Mouse (Mus musculus) forebrain, embryonic 15.5 days (tissue): ENCODE data around the gene Tfdp1. TPM values are rescaled to one million over a fixed set of nuclear protein-coding genes. Genes with fewer than 3 reads are reported as not detected.

Experiments
- ATAC-seq: fragments of 200-750 bp; cut with Nextera tagmentation; replicated peaks from 2 replicates; pipeline ENCODE4 v1.8.0; 2017; ENCODE audit warnings: mild to moderate bottlenecking, moderate TSS enrichment, moderate library complexity
- H3K27ac ChIP-seq: fragments of 300-500 bp; sonication (generic); replicated peaks from 2 replicates; pipeline ENCODE4 v1.5.1; 2015; ENCODE audit warnings: mild to moderate bottlenecking, inconsistent platforms
- H3K27me3 ChIP-seq: fragments of 300-500 bp; sonication (generic); 2 replicates; pipeline ENCODE4 v1.6.1; 2015; ENCODE audit warnings: inconsistent platforms
- H3K36me3 ChIP-seq: fragments of 300-500 bp; sonication (generic); 2 replicates; pipeline ENCODE4 v1.6.1; 2015; ENCODE audit warnings: mild to moderate bottlenecking, inconsistent platforms
- H3K4me1 ChIP-seq: fragments of 300-500 bp; sonication (generic); 2 replicates; pipeline ENCODE4 v1.6.1; 2015; ENCODE audit warnings: inconsistent platforms
- H3K4me2 ChIP-seq: fragments of 300-500 bp; sonication (generic); replicated peaks from 2 replicates; pipeline ENCODE4 v1.6.1; 2015; ENCODE audit warnings: mild to moderate bottlenecking, inconsistent platforms
- H3K4me3 ChIP-seq: fragments of 300-500 bp; sonication (generic); 2 replicates; pipeline ENCODE4 v1.5.1; 2015; ENCODE audit warnings: mild to moderate bottlenecking, inconsistent platforms
- H3K9ac ChIP-seq: fragments of 300-500 bp; sonication (generic); replicated peaks from 2 replicates; pipeline ENCODE4 v1.6.1; 2015; ENCODE audit warnings: mild to moderate bottlenecking, inconsistent platforms
- H3K9me3 ChIP-seq: fragments of 300-500 bp; sonication (generic); 2 replicates; pipeline ENCODE4 v1.6.1; 2016; ENCODE audit warnings: inconsistent platforms
- WGBS: fragments of 180-500 bp; shearing (Covaris S2); methylation state at CpG from one replicate; pipeline ENCODE4 v1.1.7; 2015; ENCODE audit warnings: mixed read lengths; 5-methylcytosine and 5-hydroxymethylcytosine counted together
- polyA plus RNA-seq: library from polyadenylated mRNA; unstranded; fragments of >200 nt; fragmentation: Nextera tagmentation; extraction: Ambion mirVana; gene quantifications from 2 replicates; pipeline ENCODE4 v1.2.1, GENCODE M21; 2015

Gene Tfdp1
- polyA plus RNA-seq, 1 experiment from 2014 or later = 146 TPM

GRCm38 (mm10) chr8:13396725-13397124 lies 58.2 kb downstream of the Tfdp1 start, which contains the start of gene Atp4b:
Atp4b (minus strand) TSS chr8:13396825.
- Histone ChIP-seq H3K4me3 (no peak within 1 kb of the TSS), H3K36me3 (no peaks in the 10 kb centered on the region), H3K4me2 (no peak within 1 kb of the TSS), H3K27me3 (no peaks in the 10 kb centered on the region), H3K9ac (no peak within 1 kb of the TSS), H3K9me3 (no peaks in the 10 kb centered on the region), H3K4me1 (no peaks in the 10 kb centered on the region), H3K27ac (no peak within 1 kb of the TSS)
- no peak for ATAC-seq
- 83% methylated on average over 5 of the region's 5 CpGs for WGBS

DNA sequence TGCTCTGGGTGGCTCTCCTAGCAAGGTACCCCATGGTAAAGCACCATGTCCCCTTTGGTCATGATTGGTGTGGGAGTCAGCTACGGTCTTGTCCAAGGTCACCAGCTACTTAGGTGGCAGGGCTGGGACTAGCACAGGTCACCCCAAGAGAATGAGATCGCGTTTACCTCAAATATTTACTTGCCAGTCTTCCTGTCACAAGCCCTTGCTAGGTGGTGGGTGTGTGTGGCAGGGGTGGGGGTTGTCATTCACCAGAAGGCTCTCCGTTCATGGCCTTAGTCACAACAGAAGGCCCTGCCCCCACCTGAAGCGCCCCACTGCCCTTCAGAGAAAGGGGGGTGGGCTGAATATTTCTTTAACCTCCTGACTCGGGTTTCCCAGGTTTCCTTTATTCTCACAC lies 65.0 kb downstream of the Tfdp1 start:
- Histone ChIP-seq H3K27ac (no peak overlapping the region), H3K4me2 (no peak overlapping the region), H3K4me3 (no peak overlapping the region), H3K36me3 (no peaks in the 10 kb centered on the region), H3K4me1 (no peaks in the 10 kb centered on the region), H3K9me3 (no peaks in the 10 kb centered on the region), H3K9ac (no peak overlapping the region), H3K27me3 (no peaks in the 10 kb centered on the region)
- WGBS = 73% methylated on average over 6 of the region's 6 CpGs
- no peak for ATAC-seq

- ATAC-seq = no peak
- Histone ChIP-seq H3K9ac (no peak within 1 kb of the TSS), H3K36me3 (no peaks in the 10 kb centered on the region), H3K27me3 (no peaks in the 10 kb centered on the region), H3K4me2 (no peak within 1 kb of the TSS), H3K4me3 (no peak within 1 kb of the TSS), H3K4me1 (no peaks in the 10 kb centered on the region), H3K27ac (no peak within 1 kb of the TSS), H3K9me3 (no peaks in the 10 kb centered on the region)
- 82% methylated on average over 5 of the region's 5 CpGs for WGBS
Measured at GRCm38 (mm10) chr8:13404666-13405131, 66.1 kb downstream of the Tfdp1 start, which contains the start of gene Grk1. Grk1 (plus strand) TSS chr8:13405081.

- H3K36me3 ChIP-seq = no peaks in the 10 kb centered on the region
- H3K27me3 ChIP-seq = no peaks in the 10 kb centered on the region
- no peaks in the 10 kb centered on the region for H3K4me1 ChIP-seq
- H3K9ac ChIP-seq = no peak overlapping the region
- no peak for ATAC-seq
- WGBS = 40% methylated on average over 5 of the region's 5 CpGs
- no peak overlapping the region for H3K4me2 ChIP-seq
- H3K27ac ChIP-seq = no peak overlapping the region
- H3K9me3 ChIP-seq = no peaks in the 10 kb centered on the region
- no peak overlapping the region for H3K4me3 ChIP-seq
Measured at GRCm38 (mm10) chr8:13406011-13406410, 67.5 kb downstream of the Tfdp1 start.

DNA sequence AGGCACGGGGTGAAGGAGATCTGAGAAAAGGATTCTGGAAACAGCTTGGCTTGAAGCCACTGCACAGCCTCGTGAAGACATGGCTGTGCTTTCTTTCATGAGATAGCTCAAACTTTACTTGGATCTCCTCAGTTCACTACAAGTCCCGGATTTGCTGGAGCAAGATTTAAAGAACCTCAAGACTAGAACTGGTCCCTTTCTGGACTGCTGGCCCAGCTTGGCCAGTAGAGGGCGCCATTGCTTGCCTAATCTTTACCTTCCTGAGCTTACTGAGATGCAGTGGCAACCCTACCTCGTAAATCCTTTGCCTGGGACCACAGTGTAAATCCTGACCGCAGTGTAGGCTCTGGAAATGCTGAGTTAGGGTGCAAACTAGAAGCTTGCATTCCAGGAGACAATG lies 73.0 kb downstream of the Tfdp1 start:
- Histone ChIP-seq H3K36me3 (no peaks in the 10 kb centered on the region), H3K4me2 (no peak overlapping the region), H3K4me3 (no peak overlapping the region), H3K4me1 (no peaks in the 10 kb centered on the region), H3K9ac (no peak overlapping the region), H3K27ac (no peak overlapping the region), H3K27me3 (no peaks in the 10 kb centered on the region), H3K9me3 (no peaks in the 10 kb centered on the region)
- WGBS = 27% methylated on average over 6 of the region's 6 CpGs
- no peak for ATAC-seq

- H3K9ac ChIP-seq = no peak overlapping the region
- no peaks in the 10 kb centered on the region for H3K36me3 ChIP-seq
- H3K27me3 ChIP-seq = no peaks in the 10 kb centered on the region
- H3K9me3 ChIP-seq = no peaks in the 10 kb centered on the region
- no peak overlapping the region for H3K27ac ChIP-seq
- WGBS = 62% methylated on average over 13 of the region's 13 CpGs
- no peaks in the 10 kb centered on the region for H3K4me1 ChIP-seq
- no peak overlapping the region for H3K4me2 ChIP-seq
- no peak for ATAC-seq
- H3K4me3 ChIP-seq = no peak overlapping the region
Measured at GRCm38 (mm10) chr8:13412891-13413558, 74.5 kb downstream of the Tfdp1 start.

DNA sequence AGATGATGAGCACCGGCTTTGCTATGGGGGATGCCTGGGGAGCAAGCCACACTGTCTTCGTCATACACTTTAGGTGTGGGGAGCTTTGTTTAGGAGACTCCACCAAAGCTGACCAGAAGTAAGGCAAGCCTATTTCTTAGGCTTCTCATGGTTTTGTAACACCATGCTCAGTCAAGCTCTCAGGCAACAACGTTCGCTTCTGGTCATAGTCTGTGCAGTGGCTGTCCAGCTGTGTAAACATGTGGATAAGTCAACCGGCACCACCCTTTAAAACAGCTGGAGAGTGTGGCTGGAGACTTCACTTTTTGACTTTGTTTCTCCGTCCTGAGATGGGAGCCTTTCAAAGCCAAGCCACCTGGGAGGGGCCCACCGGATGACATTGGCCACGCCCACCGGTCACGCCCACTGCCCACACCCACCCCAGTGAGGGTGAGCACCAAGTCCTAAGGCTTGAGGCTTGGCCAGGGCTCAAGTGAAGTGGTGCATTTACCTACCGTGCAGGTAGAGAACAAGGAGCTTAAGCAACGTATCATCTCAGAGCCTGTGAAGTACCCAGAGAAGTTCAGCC lies 75.4 kb downstream of the Tfdp1 start:
- no peak overlapping the region for H3K4me3 ChIP-seq
- no peak for ATAC-seq
- no peaks in the 10 kb centered on the region for H3K4me1 ChIP-seq
- no peak overlapping the region for H3K4me2 ChIP-seq
- H3K9ac ChIP-seq = no peak overlapping the region
- H3K27ac ChIP-seq = no peak overlapping the region
- H3K9me3 ChIP-seq = no peaks in the 10 kb centered on the region
- no peaks in the 10 kb centered on the region for H3K27me3 ChIP-seq
- H3K36me3 ChIP-seq = no peaks in the 10 kb centered on the region
- 60% methylated on average over 12 of the region's 12 CpGs for whole genome bisulfite sequencing

DNA sequence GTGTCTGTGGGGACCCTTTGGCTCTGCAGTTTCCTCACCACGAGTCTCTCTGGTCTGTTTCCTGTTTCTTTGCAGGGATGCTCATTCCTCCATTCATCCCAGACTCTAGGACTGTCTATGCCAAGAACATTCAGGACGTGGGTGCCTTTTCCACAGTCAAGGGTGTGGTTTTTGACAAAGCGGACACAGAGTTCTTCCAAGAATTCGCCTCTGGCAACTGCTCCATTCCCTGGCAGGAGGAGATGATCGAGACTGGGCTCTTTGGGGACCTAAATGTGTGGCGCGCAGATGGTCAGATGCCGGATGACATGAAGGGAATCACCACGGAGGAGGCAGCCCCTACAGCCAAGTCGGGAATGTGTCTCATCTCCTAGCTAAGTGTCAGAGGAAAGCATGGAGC lies 77.3 kb downstream of the Tfdp1 start:
- no peaks in the 10 kb centered on the region for H3K4me1 ChIP-seq
- WGBS = 78% methylated on average over 10 of the region's 10 CpGs
- H3K4me2 ChIP-seq = no peak overlapping the region
- no peak overlapping the region for H3K4me3 ChIP-seq
- no peaks in the 10 kb centered on the region for H3K27me3 ChIP-seq
- no peak for ATAC-seq
- H3K27ac ChIP-seq = no peak overlapping the region
- H3K36me3 ChIP-seq = no peaks in the 10 kb centered on the region
- H3K9me3 ChIP-seq = no peaks in the 10 kb centered on the region
- no peak overlapping the region for H3K9ac ChIP-seq

DNA sequence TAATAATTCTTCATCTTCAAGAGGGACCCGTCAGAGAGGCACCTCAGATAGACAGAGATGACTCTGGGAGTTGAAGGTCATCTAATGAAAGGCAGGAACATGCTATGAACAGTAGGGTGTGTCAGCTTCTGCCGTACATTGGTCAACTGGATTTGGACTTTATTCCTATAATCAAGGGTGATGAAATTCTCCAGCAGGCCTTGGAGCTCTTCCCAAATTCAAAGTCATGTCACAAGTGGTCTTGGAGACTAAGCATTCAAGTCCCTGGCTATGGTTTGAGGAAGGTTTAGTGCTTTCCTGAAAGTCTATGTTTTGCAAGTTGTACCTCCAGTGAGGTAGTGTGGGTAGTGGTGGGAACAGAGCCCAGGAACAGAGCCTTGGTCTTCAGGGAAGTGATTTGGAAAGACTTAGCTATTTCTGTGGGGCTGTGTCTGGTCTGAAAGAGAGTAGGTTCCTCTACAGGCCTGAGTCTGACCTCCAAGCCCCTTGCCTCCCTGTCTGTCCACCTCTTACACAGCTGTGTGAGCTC lies 80.6 kb downstream of the Tfdp1 start:
- Histone ChIP-seq H3K9me3 (no peaks in the 10 kb centered on the region), H3K27ac (no peak overlapping the region), H3K36me3 (no peaks in the 10 kb centered on the region), H3K27me3 (no peaks in the 10 kb centered on the region), H3K4me1 (no peaks in the 10 kb centered on the region), H3K4me2 (no peak overlapping the region), H3K9ac (no peak overlapping the region), H3K4me3 (no peak overlapping the region)
- WGBS = 76% methylated on average over 2 of the region's 2 CpGs
- ATAC-seq = no peak

- no peak for ATAC-seq
- H3K4me1 ChIP-seq = no peaks in the 10 kb centered on the region
Measured at GRCm38 (mm10) chr8:13420970-13421369, 82.4 kb downstream of the Tfdp1 start.

GRCm38 (mm10) chr8:13427351-13427750 lies 88.8 kb downstream of the Tfdp1 start:
- ATAC-seq = no peak
- WGBS = 72% methylated on average over 6 of the region's 6 CpGs
- H3K9ac ChIP-seq = no peak overlapping the region

More at GRCm38 (mm10) chr8:13420970-13421369, 82.4 kb downstream of the Tfdp1 start:
- no peaks in the 10 kb centered on the region for H3K27me3 ChIP-seq
- no peaks in the 10 kb centered on the region for H3K9me3 ChIP-seq
- no peak overlapping the region for H3K4me2 ChIP-seq
- H3K27ac ChIP-seq = no peak overlapping the region
- WGBS = 87% methylated on average over 6 of the region's 6 CpGs
- H3K4me3 ChIP-seq = no peak overlapping the region
- H3K36me3 ChIP-seq = no peaks in the 10 kb centered on the region
- H3K9ac ChIP-seq = no peak overlapping the region

More at GRCm38 (mm10) chr8:13427351-13427750, 88.8 kb downstream of the Tfdp1 start:
- no peaks in the 10 kb centered on the region for H3K9me3 ChIP-seq
- H3K27ac ChIP-seq = no peak overlapping the region
- no peak overlapping the region for H3K4me2 ChIP-seq
- no peak overlapping the region for H3K4me3 ChIP-seq
- no peaks in the 10 kb centered on the region for H3K4me1 ChIP-seq
- H3K36me3 ChIP-seq = no peaks in the 10 kb centered on the region
- no peaks in the 10 kb centered on the region for H3K27me3 ChIP-seq
